Mouse (Mus musculus): ENCODE results near the gene Ly6g6e.

Gene Ly6g6e

GRCm38 (mm10) chr17:35049561-35050016 is 27.1 kb upstream of the Ly6g6e start, which contains the start of gene Clic1:
TSS of gene Clic1 (plus strand) at chr17:35049966.
- DNase-seq (ENCODE audit: low spot score in 2 of 2) = no peak

GRCm38 (mm10) chr17:35050126-35050750 is 26.5 kb upstream of the Ly6g6e start:
- DNase-seq (ENCODE audit: low spot score in 2 of 2) = peak; percentile 54 to 59

- DNase-seq (ENCODE audit: low spot score in 2 of 2) = peak; percentile 57 to 72
Observed at GRCm38 (mm10) chr17:35051156-35052086, 25.3 kb upstream of the Ly6g6e start.

GRCm38 (mm10) chr17:35052271-35052798 is 24.4 kb upstream of the Ly6g6e start:
- no peak for DNase-seq (ENCODE audit: low spot score in 2 of 2)

GRCm38 (mm10) chr17:35055691-35056495 is 20.8 kb upstream of the Ly6g6e start:
- DNase-seq (ENCODE audit: low spot score in 2 of 2) = no peak

- no peak for DNase-seq (ENCODE audit: low spot score in 2 of 2)
Observed at GRCm38 (mm10) chr17:35057090-35057489, 19.6 kb upstream of the Ly6g6e start.

- no peak for DNase-seq (ENCODE audit: low spot score in 2 of 2)
Observed at GRCm38 (mm10) chr17:35058316-35058715, 18.4 kb upstream of the Ly6g6e start.

GRCm38 (mm10) chr17:35058911-35059892 is 17.5 kb upstream of the Ly6g6e start, which contains the start of gene Ddah2:
TSS of gene Ddah2 (plus strand) at chr17:35059035.
- peak; percentile 89 for DNase-seq (ENCODE audit: low spot score in 2 of 2)

- DNase-seq (ENCODE audit: low spot score in 2 of 2) = no peak
Observed at GRCm38 (mm10) chr17:35060071-35060470, 16.6 kb upstream of the Ly6g6e start.

- DNase-seq (ENCODE audit: low spot score in 2 of 2) = no peak
Observed at GRCm38 (mm10) chr17:35060737-35061297, 15.9 kb upstream of the Ly6g6e start.

GRCm38 (mm10) chr17:35061299-35061698 is 15.4 kb upstream of the Ly6g6e start:
- no peak for DNase-seq (ENCODE audit: low spot score in 2 of 2)

GRCm38 (mm10) chr17:35063466-35063865 is 13.2 kb upstream of the Ly6g6e start:
- DNase-seq (ENCODE audit: low spot score in 2 of 2) = no peak

GRCm38 (mm10) chr17:35064378-35064877 is 12.3 kb upstream of the Ly6g6e start:
- DNase-seq (ENCODE audit: low spot score in 2 of 2) = no peak

GRCm38 (mm10) chr17:35064951-35065947 is 11.5 kb upstream of the Ly6g6e start, which contains the start of gene Ly6g6c:
TSS of gene Ly6g6c (plus strand) at chr17:35065388.
- DNase-seq (ENCODE audit: low spot score in 2 of 2) = no peak

GRCm38 (mm10) chr17:35066084-35066483 is 10.6 kb upstream of the Ly6g6e start, which contains the start of gene Mpig6b:
TSS of gene Mpig6b (minus strand) at chr17:35066184.
- DNase-seq (ENCODE audit: low spot score in 2 of 2) = no peak

- DNase-seq (ENCODE audit: low spot score in 2 of 2) = no peak
Observed at GRCm38 (mm10) chr17:35068213-35068914, 8.3 kb upstream of the Ly6g6e start.

GRCm38 (mm10) chr17:35070556-35071229 is 6.0 kb upstream of the Ly6g6e start:
- DNase-seq (ENCODE audit: low spot score in 2 of 2) = no peak
